Mouse (Mus musculus) spleen, adult 2 months (tissue): ENCODE results near the gene E2f2.

ENCODE experiments used
- CTCF ChIP-seq: fragments of 200-500 bp; IDR thresholded peaks from 2 replicates; pipeline ENCODE4 v1.5.1; 2011; ENCODE audit warnings: mild to moderate bottlenecking, inconsistent platforms; ENCODE audit not compliant: insufficient read depth, insufficient read length, insufficient replicate concordance; ENCODE audit errors: extremely low read depth
- POLR2A ChIP-seq: fragments of 200-500 bp; IDR thresholded peaks from 2 replicates; pipeline ENCODE4 v1.6.1; 2011; ENCODE audit warnings: low read depth, low read length, inconsistent platforms

- TF ChIP-seq CTCF: no peak
- TF ChIP-seq POLR2A: no peak
These were observed 48.4 kb upstream of the E2f2 start for GRCm38 (mm10) chr4:136123792-136124161.
